Mouse (Mus musculus): ENCODE data around the gene Denr. TPM values are rescaled to one million over a fixed set of nuclear protein-coding genes. Genes with fewer than 3 reads are reported as not detected.

The Denr gene
- total RNA-seq, 2 experiments from 2014 or later = 77.3 to 80.0 TPM

DNA sequence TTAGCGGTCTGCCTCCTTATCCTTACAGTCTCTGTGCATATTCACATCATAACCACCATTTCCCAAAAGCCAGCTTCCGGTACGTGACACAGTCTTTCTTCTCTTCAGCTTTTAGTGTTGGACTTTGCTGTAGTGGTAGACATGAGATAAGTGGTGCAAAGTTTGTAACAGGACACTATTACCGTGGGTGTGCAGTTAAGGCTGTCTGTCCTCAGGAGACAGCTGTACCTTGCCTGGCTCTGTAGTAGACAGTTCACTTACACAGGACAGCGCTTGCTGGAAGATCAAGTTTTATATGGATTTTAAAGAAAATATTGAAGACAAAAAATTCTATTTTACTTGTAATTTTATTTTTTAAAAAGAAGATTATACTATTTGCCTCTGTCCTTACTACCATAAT, 61.5 kb downstream of the Denr start:
- DNase-seq (ENCODE audit: low spot score in 2 of 2) = no peak

DNA sequence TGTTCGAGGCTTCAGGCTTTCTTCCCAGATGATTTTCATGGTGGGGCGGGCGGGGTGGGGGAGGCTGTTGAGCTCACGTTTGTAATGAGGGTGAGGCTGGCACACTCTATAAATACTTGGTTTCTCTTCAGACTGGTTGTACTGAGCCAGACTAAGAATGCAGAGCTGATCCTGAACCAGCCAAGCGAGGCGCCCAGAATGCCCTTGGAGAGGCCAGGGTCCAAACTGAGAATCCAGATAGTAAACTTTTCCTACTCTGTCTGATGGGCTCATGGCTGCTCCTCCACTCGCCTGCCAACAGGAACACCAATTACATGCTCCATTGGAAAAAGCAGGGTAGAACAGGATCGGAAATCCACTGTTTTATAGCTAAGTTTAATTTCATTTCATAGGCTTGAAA, 62.2 kb downstream of the Denr start:
- DNase-seq (ENCODE audit: low spot score in 2 of 2) = no peak

DNA sequence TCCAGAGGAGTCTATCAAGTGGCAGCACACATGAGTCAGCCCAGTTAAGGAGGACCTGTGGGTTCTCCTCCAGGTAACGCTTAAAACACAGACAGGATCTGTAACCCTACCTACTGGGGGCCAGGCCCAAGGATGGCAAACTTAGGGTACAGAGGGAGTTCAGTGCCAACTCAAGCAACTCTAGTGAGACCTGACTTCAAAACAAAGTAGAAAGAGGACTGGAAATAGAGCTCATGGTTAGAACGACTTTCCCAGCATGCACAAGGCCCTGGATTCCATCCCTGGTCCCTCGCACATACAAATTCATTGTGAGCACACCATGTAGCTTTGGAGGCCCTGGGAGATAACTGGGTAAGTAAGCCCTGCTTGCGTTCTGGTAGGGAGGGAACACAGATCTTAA, 63.6 kb downstream of the Denr start:
- DNase-seq (ENCODE audit: low spot score in 2 of 2) = no peak

DNA sequence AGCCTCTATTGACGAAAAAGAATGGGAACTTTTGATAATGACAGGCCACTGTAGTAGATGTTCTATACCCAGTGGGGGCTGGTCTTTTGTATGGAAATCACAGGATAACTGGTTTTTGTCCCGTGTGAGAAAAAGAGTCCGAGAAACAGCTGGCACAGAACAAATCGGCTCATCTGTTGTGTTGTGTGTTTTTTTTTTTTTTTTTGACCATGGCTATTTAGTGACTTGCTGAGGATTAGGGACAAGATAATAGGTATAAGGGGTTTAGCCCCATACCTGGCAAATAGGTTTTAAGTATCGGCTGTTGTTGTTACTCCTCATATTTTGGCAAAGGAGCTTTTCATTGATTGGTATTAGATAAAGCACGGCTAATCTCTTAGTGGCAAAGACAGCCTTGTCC, 65.5 kb downstream of the Denr start:
- DNase-seq (ENCODE audit: low spot score in 2 of 2) = no peak

DNA sequence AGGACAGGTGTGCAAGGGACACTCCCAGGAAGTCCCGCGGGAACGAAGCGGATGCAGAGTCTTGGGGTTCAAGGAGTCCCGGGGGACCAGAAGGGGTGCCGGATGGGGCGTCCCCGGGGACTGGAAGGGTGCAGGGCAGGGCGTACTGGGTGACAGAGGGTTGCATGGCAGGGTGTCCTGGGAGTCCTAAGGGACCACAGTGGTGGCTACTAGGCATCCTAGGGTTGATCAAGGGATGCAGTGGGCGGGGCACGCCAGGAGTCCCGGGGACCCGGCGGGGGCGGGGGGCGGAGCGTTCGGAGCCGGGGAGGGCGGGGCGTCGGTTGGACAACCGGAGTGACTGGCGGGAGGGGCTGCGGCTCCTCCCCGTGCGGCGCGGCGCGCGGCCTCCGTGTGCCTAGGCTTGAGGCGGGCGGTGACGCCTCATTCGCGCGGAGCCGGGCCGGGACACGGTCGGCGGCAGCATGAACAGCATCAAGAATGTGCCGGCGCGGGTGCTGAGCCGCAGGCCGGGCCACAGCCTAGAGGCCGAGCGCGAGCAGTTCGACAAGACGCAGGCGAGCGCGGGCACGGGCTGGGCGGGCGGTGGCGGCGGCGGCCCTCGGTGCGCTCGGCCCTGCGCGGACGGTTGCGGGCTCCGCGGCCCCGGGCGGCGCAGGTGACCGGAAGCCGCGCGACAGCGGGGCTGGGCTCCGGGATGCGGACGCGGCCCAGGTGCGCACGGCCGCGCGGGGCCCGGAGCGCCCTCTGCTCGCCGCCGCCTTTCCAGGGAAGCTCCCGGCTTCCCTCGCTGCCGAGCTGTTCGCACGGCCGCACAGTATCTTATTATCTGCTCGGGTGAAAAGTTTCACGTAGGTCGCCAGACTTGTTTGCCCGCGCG, 66.6 kb downstream of the Denr start, which contains the start of gene Hip1r:
Gene Hip1r, plus strand, starts transcription at position 330 of the 880 bp plus-strand sequence.
- peak; percentile 28 to 63 for DNase-seq (ENCODE audit: low spot score in 2 of 2)

DNA sequence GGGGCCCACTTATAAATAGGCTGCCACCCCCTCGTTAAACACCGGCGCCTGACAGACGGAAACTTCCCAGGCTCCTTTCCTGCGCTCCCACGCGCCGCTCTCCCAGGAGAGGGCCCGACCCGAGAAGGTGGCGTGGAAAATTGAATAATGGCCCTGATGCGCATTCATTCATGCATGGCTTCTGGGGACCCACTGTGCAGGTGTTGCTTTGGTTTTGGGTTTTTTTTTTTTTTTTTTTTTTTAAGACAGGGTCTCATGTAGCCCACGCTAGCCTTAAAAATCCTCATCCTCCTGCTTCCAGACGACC, 67.2 kb downstream of the Denr start:
- no peak for DNase-seq (ENCODE audit: low spot score in 2 of 2)

DNA sequence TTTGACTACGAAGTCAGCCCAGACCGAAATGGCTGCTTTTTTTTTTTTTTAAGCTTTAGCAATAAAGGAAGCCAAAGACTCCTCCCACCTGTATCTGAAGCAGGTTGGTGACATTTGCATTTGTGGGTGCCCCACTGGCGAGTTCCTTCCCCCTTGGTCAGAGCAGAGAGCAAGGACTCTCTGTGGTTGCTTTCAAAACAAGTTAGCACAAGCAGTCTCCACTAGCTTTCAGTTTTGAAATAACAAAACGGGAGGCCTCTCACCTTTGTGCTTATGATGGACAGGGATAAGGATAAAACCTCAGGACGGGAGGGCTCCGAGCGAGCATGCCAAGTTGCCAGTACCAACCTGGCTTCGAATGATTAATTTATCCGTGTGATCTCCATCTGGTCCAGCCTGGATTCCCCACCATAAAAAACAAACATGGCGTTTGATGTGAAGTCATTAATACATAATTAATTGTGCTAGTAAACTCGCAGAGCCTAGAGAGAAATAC, 67.7 kb downstream of the Denr start:
- no peak for DNase-seq (ENCODE audit: low spot score in 2 of 2)

DNA sequence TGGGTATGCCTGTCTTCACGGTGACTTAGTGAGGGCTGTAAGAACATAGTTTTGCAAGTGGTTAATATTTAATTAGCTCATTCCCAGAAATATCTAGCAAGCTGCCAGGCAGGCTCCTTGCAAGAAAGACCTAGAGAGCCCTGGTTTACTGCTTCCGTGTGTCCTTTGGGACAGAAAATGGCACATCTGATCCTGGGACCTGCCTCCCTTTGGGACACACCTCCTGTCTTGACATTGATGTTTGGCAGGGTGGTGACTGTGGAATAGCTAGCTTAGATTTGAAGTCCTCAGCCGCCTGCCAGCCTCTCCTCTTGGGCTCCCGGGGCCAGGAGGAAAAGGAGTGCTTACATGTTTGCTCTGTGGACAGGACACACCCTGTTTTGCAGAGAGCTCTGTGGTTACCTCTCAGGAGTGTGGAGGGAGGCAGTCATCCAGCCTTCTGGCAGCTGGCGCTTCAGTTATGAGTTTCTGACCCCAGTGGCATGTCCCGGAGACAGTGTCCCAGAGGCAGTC, 68.7 kb downstream of the Denr start:
- DNase-seq (ENCODE audit: low spot score in 2 of 2) = no peak

DNA sequence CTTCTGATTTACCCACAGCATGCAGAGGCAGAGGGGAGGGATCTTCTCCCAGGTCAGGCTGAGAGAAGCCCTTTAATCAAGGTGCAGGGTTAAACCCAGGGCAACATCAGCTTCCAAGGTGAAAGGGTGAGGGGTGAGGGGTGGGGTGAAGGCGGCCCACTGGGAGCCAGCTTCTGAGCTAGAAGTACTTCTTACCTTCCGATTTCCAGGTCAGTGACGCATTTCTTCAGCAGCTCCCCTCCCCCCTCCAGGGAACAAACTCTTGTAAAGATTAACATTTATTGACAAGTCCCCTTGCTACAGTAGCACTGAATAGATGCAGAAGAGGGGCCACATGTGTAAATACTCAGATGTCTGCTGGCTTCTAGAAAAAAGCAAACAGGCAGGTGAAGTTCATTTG, 70.3 kb downstream of the Denr start:
- no peak for DNase-seq (ENCODE audit: low spot score in 2 of 2)

DNA sequence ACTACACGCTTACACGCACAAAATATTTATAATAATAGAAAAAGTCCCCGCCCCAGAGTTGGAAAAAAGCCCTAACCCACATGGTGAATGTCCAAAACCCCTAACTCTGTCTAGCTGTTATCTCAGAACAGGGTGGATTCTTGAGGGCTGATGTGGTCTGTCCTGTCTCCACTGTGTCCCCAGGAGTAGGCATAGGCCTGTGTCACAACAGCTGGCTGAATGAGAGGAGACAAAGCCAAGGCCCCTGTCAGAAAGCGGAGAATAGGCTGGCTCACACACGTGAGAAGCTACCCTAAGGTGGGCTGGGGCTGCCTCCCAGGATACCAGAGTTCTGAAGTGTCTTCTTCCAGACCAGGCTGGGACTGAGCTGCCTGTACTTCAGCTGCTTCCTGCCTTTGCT, 71.2 kb downstream of the Denr start:
- no peak for DNase-seq (ENCODE audit: low spot score in 2 of 2)

Other genes starting within 250 kb of the Denr start
- gene Clip1, start 222.6 kb upstream of the Denr start, total RNA-seq (2021) = 10 to 100 TPM; 61.1 to 69.9 TPM
- gene Zcchc8, start 186.1 kb upstream of the Denr start, total RNA-seq (2021) = 10 to 100 TPM; 63.1 to 69.9 TPM
- 100 to 1,000 TPM in 1 of 2 experiments, 10 to 100 TPM in 1; 98.7 to 101 TPM for gene Rsrc2, start 157.8 kb upstream of the Denr start, total RNA-seq (2021)
- gene Kntc1, start 157.5 kb upstream of the Denr start, total RNA-seq (2021) = 10 to 100 TPM; 14.3 to 22.3 TPM
- 1 to 10 TPM in 1 of 2 experiments, under 1 TPM in 1; 0.59 to 1.4 TPM for gene Hcar2, start 41.7 kb upstream of the Denr start, total RNA-seq (2021)
- 1 to 10 TPM; 7.2 to 9.6 TPM for gene Hcar1, start 27.2 kb upstream of the Denr start, total RNA-seq (2021)
- 1 to 10 TPM; 1.7 to 2.2 TPM for gene Gm43518, start 20.2 kb downstream of the Denr start, total RNA-seq (2021)
- 1 to 10 TPM; 5.4 to 8.0 TPM for gene Ccdc62, start 23.5 kb downstream of the Denr start, total RNA-seq (2021)
- gene Hip1r, start 66.5 kb downstream of the Denr start, total RNA-seq (2021) = 10 to 100 TPM; 16.3 to 23.6 TPM
- 10 to 100 TPM; 61.4 to 64.1 TPM for gene Vps37b, start 125.1 kb downstream of the Denr start, total RNA-seq (2021)
- gene Abcb9, start 188.6 kb downstream of the Denr start, total RNA-seq (2021) = 1 to 10 TPM; 5.8 to 7.2 TPM
- gene Ogfod2, start 205.1 kb downstream of the Denr start, total RNA-seq (2021) = 10 to 100 TPM; 36.7 to 36.9 TPM
- gene Arl6ip4, start 208.9 kb downstream of the Denr start, total RNA-seq (2021) = 10 to 100 TPM; 77.2 to 80.9 TPM